Mouse (Mus musculus) hindbrain, embryonic 13.5 days (tissue): ENCODE measurements at regions not wholly inside any gene's neighbourhood (a gene's known extent, or its start where the extent isn't known, plus 50 kb on each side); places are given as distances from the start of the nearest gene placed in this dataset.

Experiments
- ATAC-seq: fragments of 200-750 bp; cut with Nextera tagmentation; 2 replicates; pipeline ENCODE4 v1.8.0; 2017; ENCODE audit warnings: moderate TSS enrichment; ENCODE audit not compliant: low FRiP score
- H3K27ac ChIP-seq: fragments of 300-500 bp; sonication (generic); 2 replicates; pipeline ENCODE4 v1.5.1; 2015; ENCODE audit warnings: inconsistent platforms, mild to moderate bottlenecking, moderate library complexity
- H3K27me3 ChIP-seq: fragments of 300-500 bp; sonication (generic); 2 replicates; pipeline ENCODE4 v1.6.1; 2015; ENCODE audit warnings: mild to moderate bottlenecking, inconsistent platforms
- H3K36me3 ChIP-seq: fragments of 300-500 bp; sonication (generic); 2 replicates; pipeline ENCODE4 v1.6.1; 2015; ENCODE audit warnings: mild to moderate bottlenecking, inconsistent platforms
- H3K4me1 ChIP-seq: fragments of 300-500 bp; sonication (generic); replicated peaks from 2 replicates; pipeline ENCODE4 v1.6.1; 2015; ENCODE audit warnings: inconsistent platforms
- H3K4me2 ChIP-seq: fragments of 300-500 bp; sonication (generic); 2 replicates; pipeline ENCODE4 v1.6.1; 2015; ENCODE audit warnings: inconsistent platforms, mild to moderate bottlenecking, moderate library complexity
- H3K4me3 ChIP-seq: fragments of 300-500 bp; sonication (generic); 2 replicates; pipeline ENCODE4 v1.5.1; 2015; ENCODE audit warnings: mild to moderate bottlenecking, inconsistent platforms
- H3K9ac ChIP-seq: fragments of 300-500 bp; sonication (generic); 2 replicates; pipeline ENCODE4 v1.6.1; 2015; ENCODE audit warnings: mild to moderate bottlenecking, inconsistent platforms
- H3K9me3 ChIP-seq: fragments of 300-500 bp; sonication (generic); 2 replicates; pipeline ENCODE4 v1.6.1; 2016; ENCODE audit warnings: inconsistent platforms
- WGBS: fragments of 180-500 bp; shearing (Covaris S2); methylation state at CpG from one replicate; pipeline ENCODE4 v1.1.7; 2015; 5-methylcytosine and 5-hydroxymethylcytosine counted together

- Histone ChIP-seq H3K27me3 (peaks cover 24% of the 10 kb centered on the region), H3K4me3 (peak overlapping the region; percentile 76), H3K4me1 (peaks cover 15% of the 10 kb centered on the region), H3K27ac (peak overlapping the region; percentile 93), H3K4me2 (peak overlapping the region; percentile 91), H3K9ac (peak overlapping the region; percentile 82), H3K36me3 (no peaks in the 10 kb centered on the region), H3K9me3 (no peaks in the 10 kb centered on the region)
- WGBS = under 1% methylated on average over 50 of the region's 50 CpGs
- ATAC-seq = peak; percentile 60
Observed at GRCm38 (mm10) chr9:67633026-67633741, 73.7 kb upstream of the Tln2 start.

- H3K4me2 ChIP-seq = peak overlapping the region; percentile 91
- H3K4me3 ChIP-seq = peak overlapping the region; percentile 76
- H3K4me1 ChIP-seq = peaks cover 15% of the 10 kb centered on the region
- H3K36me3 ChIP-seq = no peaks in the 10 kb centered on the region
- ATAC-seq = peak; percentile 85
- peak overlapping the region; percentile 82 for H3K9ac ChIP-seq
- H3K27me3 ChIP-seq = peaks cover 24% of the 10 kb centered on the region
- under 1% methylated on average over 61 of the region's 61 CpGs for WGBS
- peak overlapping the region; percentile 93 for H3K27ac ChIP-seq
- no peaks in the 10 kb centered on the region for H3K9me3 ChIP-seq
Observed at GRCm38 (mm10) chr9:67633761-67634441, 74.4 kb upstream of the Tln2 start.

GRCm38 (mm10) chr9:67646820-67647219, 87.3 kb upstream of the Tln2 start:
- Histone ChIP-seq H3K4me1 (no peaks in the 10 kb centered on the region), H3K27me3 (no peaks in the 10 kb centered on the region), H3K9me3 (no peaks in the 10 kb centered on the region), H3K4me3 (no peak overlapping the region), H3K36me3 (no peaks in the 10 kb centered on the region), H3K4me2 (no peak overlapping the region), H3K9ac (no peak overlapping the region), H3K27ac (no peak overlapping the region)
- whole genome bisulfite sequencing = 92% methylated on average over 2 of the region's 2 CpGs
- no peak for ATAC-seq

- Histone ChIP-seq H3K4me3 (no peak overlapping the region), H3K9me3 (no peaks in the 10 kb centered on the region), H3K4me1 (no peaks in the 10 kb centered on the region), H3K9ac (no peak overlapping the region), H3K4me2 (no peak overlapping the region), H3K27ac (no peak overlapping the region), H3K36me3 (no peaks in the 10 kb centered on the region), H3K27me3 (no peaks in the 10 kb centered on the region)
- no peak for ATAC-seq
Observed at GRCm38 (mm10) chr9:67664773-67665172, 94.5 kb upstream of the C2cd4b start.

GRCm38 (mm10) chr9:67670261-67671020, 88.8 kb upstream of the C2cd4b start:
- no peaks in the 10 kb centered on the region for H3K9me3 ChIP-seq
- 88% methylated on average over 12 of the region's 12 CpGs for WGBS
- no peak overlapping the region for H3K9ac ChIP-seq
- H3K36me3 ChIP-seq = no peaks in the 10 kb centered on the region
- H3K27me3 ChIP-seq = no peaks in the 10 kb centered on the region
- H3K4me2 ChIP-seq = no peak overlapping the region
- ATAC-seq = no peak
- H3K27ac ChIP-seq = no peak overlapping the region
- H3K4me3 ChIP-seq = no peak overlapping the region
- H3K4me1 ChIP-seq = no peaks in the 10 kb centered on the region

- no peak for ATAC-seq
- H3K27me3 ChIP-seq = no peaks in the 10 kb centered on the region
- H3K4me2 ChIP-seq = no peak overlapping the region
- no peaks in the 10 kb centered on the region for H3K36me3 ChIP-seq
- H3K27ac ChIP-seq = no peak overlapping the region
- H3K9me3 ChIP-seq = no peaks in the 10 kb centered on the region
- H3K4me1 ChIP-seq = no peaks in the 10 kb centered on the region
- H3K4me3 ChIP-seq = no peak overlapping the region
- 78% methylated on average over 1 of the region's 1 CpGs for WGBS
- H3K9ac ChIP-seq = no peak overlapping the region
Observed at GRCm38 (mm10) chr9:67676906-67677305, 82.3 kb upstream of the C2cd4b start.

- H3K27me3 ChIP-seq = no peaks in the 10 kb centered on the region
- no peak overlapping the region for H3K4me3 ChIP-seq
- no peak overlapping the region for H3K27ac ChIP-seq
- H3K4me1 ChIP-seq = no peaks in the 10 kb centered on the region
- peaks cover 13% of the 10 kb centered on the region; the same call in 1 of the 2 replicates for H3K9me3 ChIP-seq
- H3K9ac ChIP-seq = no peak overlapping the region
- no peaks in the 10 kb centered on the region for H3K36me3 ChIP-seq
- WGBS = 15% methylated on average over 7 of the region's 7 CpGs
- ATAC-seq = no peak
- no peak overlapping the region for H3K4me2 ChIP-seq
Observed at GRCm38 (mm10) chr9:67683367-67683766, 75.9 kb upstream of the C2cd4b start.

- 89% methylated on average over 13 of the region's 13 CpGs for whole genome bisulfite sequencing
Observed at GRCm38 (mm10) chr9:67692396-67692795, 66.8 kb upstream of the C2cd4b start.

GRCm38 (mm10) chr9:67693716-67694115, 65.5 kb upstream of the C2cd4b start:
- ATAC-seq = no peak
- Histone ChIP-seq H3K9me3 (no peaks in the 10 kb centered on the region), H3K4me3 (no peak overlapping the region), H3K4me1 (no peaks in the 10 kb centered on the region), H3K9ac (no peak overlapping the region), H3K4me2 (no peak overlapping the region), H3K27me3 (0 out of 2 replicates have a peak, but pooled peaks cover 3% of the 10 kb centered on the region), H3K27ac (no peak overlapping the region), H3K36me3 (no peaks in the 10 kb centered on the region)
- 13% methylated on average over 7 of the region's 7 CpGs for WGBS

More at GRCm38 (mm10) chr9:67692396-67692795, 66.8 kb upstream of the C2cd4b start:
- H3K4me1 ChIP-seq = no peaks in the 10 kb centered on the region
- H3K36me3 ChIP-seq = no peaks in the 10 kb centered on the region
- H3K4me2 ChIP-seq = no peak overlapping the region
- H3K9ac ChIP-seq = no peak overlapping the region
- no peak overlapping the region for H3K4me3 ChIP-seq
- ATAC-seq = no peak
- no peaks in the 10 kb centered on the region for H3K9me3 ChIP-seq
- H3K27me3 ChIP-seq = no peaks in the 10 kb centered on the region
- no peak overlapping the region for H3K27ac ChIP-seq

GRCm38 (mm10) chr9:67698796-67699195, 60.4 kb upstream of the C2cd4b start:
- Histone ChIP-seq H3K9me3 (no peaks in the 10 kb centered on the region), H3K4me3 (no peak overlapping the region), H3K27ac (no peak overlapping the region), H3K4me2 (no peak overlapping the region), H3K9ac (no peak overlapping the region), H3K36me3 (no peaks in the 10 kb centered on the region), H3K27me3 (peaks cover 11% of the 10 kb centered on the region; the same call in 1 of the 2 replicates), H3K4me1 (peaks cover 7% of the 10 kb centered on the region; the same call in 1 of the 2 replicates)
- WGBS = 92% methylated on average over 2 of the region's 2 CpGs
- no peak for ATAC-seq

GRCm38 (mm10) chr9:67699846-67700579, 59.2 kb upstream of the C2cd4b start:
- peak overlapping the region; percentile 73 for H3K9ac ChIP-seq

More at GRCm38 (mm10) chr9:67699846-67700579, 59.2 kb upstream of the C2cd4b start:
- H3K27ac ChIP-seq = peak overlapping the region; percentile 55; the same call in 1 of the 2 replicates
- H3K4me3 ChIP-seq = peak overlapping the region; percentile 37
- peak; percentile 83 for ATAC-seq
- 17% methylated on average over 35 of the region's 35 CpGs for WGBS
- no peaks in the 10 kb centered on the region for H3K36me3 ChIP-seq
- H3K4me1 ChIP-seq = peaks cover 7% of the 10 kb centered on the region; the same call in 1 of the 2 replicates
- H3K27me3 ChIP-seq = peaks cover 11% of the 10 kb centered on the region; the same call in 1 of the 2 replicates
- peak overlapping the region; percentile 64 for H3K4me2 ChIP-seq
- H3K9me3 ChIP-seq = no peaks in the 10 kb centered on the region
